Mouse (Mus musculus) gastrocnemius, postnatal 10 days (tissue): Measurements from ENCODE around the gene Best3. TPM values are rescaled to one million over a fixed set of nuclear protein-coding genes. Genes with fewer than 3 reads are reported as not detected.
"Not testable (repeated sequence)": the region's sequence is repeated elsewhere in the genome, so short reads cannot be mapped to it uniquely, and the experiment has no call there.

Source experiments
- DNase-seq: peaks from one replicate; pipeline ENCODE4 v3.0.0; 2021; ENCODE audit warnings: mixed read lengths
- total RNA-seq, 2 experiments: library from RNA; stranded (reverse); gene quantifications; 2 replicates each; pipeline ENCODE4 v1.2.3; 2021

Best3 gene
- total RNA-seq, 2 experiments from 2014 or later, result 5.6 to 7.6 TPM

DNA sequence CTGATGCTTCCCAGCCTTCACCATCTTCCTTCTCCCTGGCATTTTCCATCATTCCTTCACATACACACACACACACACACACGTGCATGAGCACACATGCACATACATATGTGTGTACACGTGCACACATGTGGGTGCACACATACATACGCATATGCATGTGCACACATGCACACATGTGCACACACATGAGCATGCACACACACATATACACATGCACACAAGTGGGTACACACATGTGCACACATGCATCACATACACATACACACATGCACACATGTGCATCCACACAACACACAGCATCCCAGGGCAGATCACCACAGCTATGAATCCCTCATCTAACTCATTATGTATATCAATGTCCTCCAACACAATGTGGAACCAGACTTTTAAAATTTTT is 45.0 kb downstream of the Best3 start:
- no peak for DNase-seq

- DNase-seq, result peak; percentile 90
Observed at GRCm38 (mm10) chr10:117033785-117034184, 47.7 kb downstream of the Best3 start.

DNA sequence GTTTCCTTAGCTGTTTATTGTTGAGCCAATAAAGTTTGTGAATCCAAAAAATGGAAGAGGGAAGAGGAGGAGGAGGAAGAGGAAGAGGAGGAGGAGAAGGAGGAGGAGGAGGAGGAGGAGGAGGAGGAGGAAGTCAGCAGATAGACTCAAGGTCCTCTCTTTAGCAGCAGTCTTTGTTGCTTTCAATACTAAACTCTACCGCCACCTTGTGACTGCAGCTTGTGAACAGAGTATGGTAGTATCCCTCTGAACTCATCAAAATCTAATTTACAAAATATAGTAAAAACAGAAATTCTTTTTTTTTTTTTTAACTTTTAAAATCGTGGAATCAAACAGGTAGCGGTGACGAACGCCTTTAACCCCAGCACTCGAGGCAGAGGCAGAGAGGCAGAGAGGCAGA is 54.2 kb downstream of the Best3 start:
- no peak for DNase-seq

DNA sequence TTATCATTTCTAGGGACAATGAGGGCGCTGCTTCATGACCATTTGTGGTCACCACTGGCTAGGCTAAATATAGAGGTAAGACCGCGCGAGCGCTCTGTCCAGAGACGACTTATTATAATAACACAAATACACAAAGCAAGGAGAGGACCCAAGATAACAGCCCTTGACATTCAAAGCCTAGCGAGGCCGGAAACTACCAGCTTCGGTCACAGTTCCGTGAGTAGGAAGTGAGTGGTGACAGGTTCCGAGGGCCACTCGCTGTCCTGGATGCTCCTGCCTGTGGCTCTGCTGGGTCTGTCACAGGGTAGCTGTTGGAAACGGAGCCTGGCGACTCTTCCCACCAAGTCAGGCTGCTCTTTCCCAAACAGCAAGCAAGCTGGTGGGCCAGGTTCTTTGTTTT is 56.2 kb downstream of the Best3 start:
- no peak for DNase-seq

DNA sequence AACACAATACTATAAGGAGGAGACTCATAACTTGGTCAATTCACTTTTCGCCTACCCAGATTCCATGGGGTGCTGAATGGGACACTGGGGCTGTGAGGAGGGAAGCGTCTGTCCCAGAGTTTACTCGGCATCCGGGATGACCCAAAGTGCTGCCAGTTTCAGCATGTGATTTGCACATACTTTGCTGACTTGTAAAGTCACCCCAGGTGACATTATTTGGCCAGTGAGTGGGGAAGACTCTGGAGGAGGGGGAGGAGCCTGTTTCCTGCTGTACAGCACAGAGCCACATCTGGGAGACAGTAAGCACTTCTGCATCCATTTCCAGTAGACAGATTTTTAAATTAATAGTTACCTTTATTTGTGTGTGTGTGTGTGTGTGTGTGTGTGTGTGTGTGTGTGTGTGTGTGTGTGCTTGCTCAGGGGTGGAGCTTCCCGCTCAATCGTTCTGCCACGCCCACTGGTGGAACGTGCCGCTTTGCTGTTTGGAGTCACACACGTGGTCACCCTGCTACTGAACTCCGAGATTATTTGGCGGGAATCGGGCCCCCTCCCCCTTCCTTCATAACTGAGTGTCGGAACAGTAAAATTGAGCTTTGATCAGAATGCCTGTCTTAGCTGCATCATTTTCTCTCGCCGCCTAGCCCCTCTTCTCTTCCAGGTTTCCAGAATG is 57.5 kb downstream of the Best3 start:
- not testable (repeated sequence) for DNase-seq

GRCm38 (mm10) chr10:117045175-117046056 is 59.3 kb downstream of the Best3 start, which contains the start of gene Lrrc10:
Lrrc10 (plus strand) TSS chr10:117045341.
- DNase-seq, result no peak

DNA sequence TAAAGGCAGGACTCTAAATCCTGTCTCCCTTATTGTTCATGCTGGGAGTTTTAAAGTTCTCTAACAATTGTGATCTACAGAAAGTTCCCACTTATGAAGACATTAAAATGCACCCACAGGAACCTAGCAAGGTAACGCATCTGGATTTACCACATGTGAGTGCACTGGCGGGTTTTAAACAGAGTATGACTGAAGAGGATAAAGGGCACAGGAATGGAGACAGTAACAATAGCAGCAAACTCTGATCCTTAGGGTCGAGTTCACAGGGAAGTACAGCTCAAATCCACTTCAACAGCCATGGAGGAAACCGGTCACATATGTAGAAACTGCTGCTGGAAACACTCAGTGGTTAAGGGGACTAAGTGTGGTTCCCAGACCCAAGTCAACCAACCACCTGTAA is 63.1 kb downstream of the Best3 start:
- no peak for DNase-seq

- no peak for DNase-seq
Observed at GRCm38 (mm10) chr10:117049961-117050597, 64.0 kb downstream of the Best3 start.

- no peak for DNase-seq
Observed at GRCm38 (mm10) chr10:117055668-117056067, 69.6 kb downstream of the Best3 start.

GRCm38 (mm10) chr10:117062894-117063253 is 76.8 kb downstream of the Best3 start:
- no peak for DNase-seq

DNA sequence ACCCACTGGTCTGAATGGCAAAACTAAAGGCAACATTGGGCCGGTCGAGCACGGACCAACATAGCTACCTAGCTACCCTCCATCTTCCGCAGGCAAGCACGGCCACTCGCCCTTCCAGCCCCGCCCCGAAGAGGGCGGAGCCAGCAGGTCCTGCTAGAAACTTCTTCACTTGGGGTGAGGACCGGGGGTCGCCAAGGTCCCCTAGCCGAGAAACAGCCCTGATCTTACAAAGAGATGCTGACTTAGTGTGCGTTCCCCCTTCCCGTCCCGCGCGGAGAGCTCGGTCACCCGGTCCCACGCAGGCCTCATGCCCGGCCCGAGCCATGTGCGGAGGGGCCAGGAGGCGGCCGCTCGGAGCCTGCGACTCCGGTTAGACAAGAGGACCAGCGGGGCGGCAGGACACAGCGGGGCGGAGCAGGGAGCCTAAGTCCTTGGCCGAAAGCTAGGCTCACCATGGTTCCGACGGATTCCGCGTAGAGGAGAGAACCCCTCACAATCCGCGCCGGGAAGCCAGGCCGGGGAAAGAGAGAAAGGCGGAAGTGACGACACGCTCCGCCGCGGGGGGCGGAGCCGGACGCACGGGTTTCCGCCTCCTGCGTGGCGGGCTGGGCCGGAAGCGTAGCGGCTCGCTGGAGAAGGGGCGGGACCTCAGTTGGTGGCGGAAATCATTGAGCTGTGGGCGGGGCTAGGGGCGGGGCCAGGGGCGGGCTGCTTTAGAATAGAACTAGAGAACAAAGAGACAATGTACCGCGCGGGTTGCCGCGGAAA is 77.3 kb downstream of the Best3 start, which contains the start of gene Cct2:
Gene Cct2 (minus strand): TSS at position 561 of the 768 bp plus-strand sequence.
- peak; percentile 92 for DNase-seq

- DNase-seq, result no peak
Observed at GRCm38 (mm10) chr10:117064076-117064475, 78.0 kb downstream of the Best3 start.

- no peak for DNase-seq
Observed at GRCm38 (mm10) chr10:117069109-117069508, 83.0 kb downstream of the Best3 start.

DNA sequence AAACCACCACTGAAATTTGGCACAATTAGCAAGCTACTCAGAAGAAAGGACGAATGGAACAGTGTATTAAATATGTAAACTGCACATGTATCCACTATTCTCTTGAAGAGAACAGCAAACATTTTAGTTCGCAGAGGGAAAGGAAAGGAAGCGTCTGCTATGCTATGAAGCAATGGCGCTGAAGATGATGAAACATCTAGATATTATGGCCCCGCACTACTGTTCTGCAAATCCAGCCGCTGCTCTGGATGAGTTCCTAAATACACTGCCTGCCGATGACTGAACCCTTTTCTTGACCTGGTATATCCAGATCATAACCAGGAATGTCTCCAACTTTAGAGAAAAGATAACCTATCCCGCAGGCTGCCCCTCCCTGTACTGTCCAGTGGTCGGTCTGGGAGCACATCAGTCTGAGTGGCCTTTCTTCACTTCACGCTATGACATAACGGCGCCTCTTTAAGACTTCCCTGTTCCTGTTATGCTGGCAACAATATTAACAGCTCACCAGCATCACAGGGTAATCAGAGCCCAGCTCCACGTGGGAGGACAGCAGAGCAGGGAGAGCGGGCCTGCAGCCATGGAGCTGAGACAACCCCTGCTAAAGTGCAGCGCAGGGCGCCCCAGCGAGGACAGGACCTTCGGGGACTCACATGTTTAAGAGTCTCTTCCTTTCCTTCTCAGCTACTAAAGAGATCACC is 86.2 kb downstream of the Best3 start:
- no peak for DNase-seq

DNA sequence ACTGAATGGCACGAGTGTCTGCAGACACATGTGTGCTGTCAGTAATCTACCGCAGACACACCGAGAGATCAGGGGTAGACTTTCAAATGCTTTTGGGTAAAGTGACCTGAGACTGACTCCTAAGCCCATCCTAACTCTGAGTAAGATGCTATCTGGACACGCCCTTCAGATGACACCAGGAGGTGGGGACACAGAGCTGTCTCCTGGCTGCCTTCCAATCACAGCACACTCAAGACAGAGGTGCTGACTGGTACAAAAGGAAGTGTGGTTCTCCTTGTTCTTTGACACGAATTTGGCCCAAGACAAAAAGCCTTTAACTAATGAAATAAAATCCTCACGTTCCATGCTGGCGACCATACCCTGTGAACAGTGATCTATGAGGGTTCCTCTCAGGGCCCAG is 87.1 kb downstream of the Best3 start:
- DNase-seq, result no peak

Other genes starting within 250 kb of the Best3 start
- gene Myrfl, start 89.4 kb upstream of the Best3 start, total RNA-seq, result under 1 TPM; 0.42 to 0.54 TPM
- gene Rab3ip, start 35.5 kb upstream of the Best3 start, total RNA-seq, result 10 to 100 TPM; 17.9 to 18.7 TPM
- not detected for gene Gm10271, start 13.7 kb upstream of the Best3 start, total RNA-seq
- gene Lrrc10, start 59.0 kb downstream of the Best3 start, total RNA-seq, result not detected
- 100 to 1,000 TPM; 172 to 175 TPM for gene Cct2, start 77.5 kb downstream of the Best3 start, total RNA-seq
- 10 to 100 TPM; 11.3 to 15.0 TPM for gene Frs2, start 162.2 kb downstream of the Best3 start, total RNA-seq
- gene Yeats4, start 238.2 kb downstream of the Best3 start, total RNA-seq, result 10 to 100 TPM; 24.5 to 25.2 TPM